Mouse (Mus musculus) embryonic facial prominence, embryonic 12.5 days (tissue): ENCODE measurements around the gene Dbn1. TPM values are rescaled to one million over a fixed set of nuclear protein-coding genes. Genes with fewer than 3 reads are reported as not detected.
A peak's percentile ranks its signal among the peaks of the same experiment; 100 is the strongest.

Experiments
- ATAC-seq: fragments of 200-750 bp; cut with Nextera tagmentation; 2 replicates; pipeline ENCODE4 v1.8.0; 2017; ENCODE audit not compliant: insufficient number of reproducible peaks, insufficient read depth, low FRiP score, low TSS enrichment
- H3K27ac ChIP-seq: fragments of 300-500 bp; sonication (generic); 2 replicates; pipeline ENCODE4 v1.5.1; 2016; ENCODE audit warnings: mild to moderate bottlenecking
- H3K27me3 ChIP-seq: fragments of 300-500 bp; sonication (generic); 2 replicates; pipeline ENCODE4 v1.6.1; 2016; ENCODE audit warnings: mild to moderate bottlenecking, moderate library complexity
- H3K36me3 ChIP-seq: fragments of 300-500 bp; sonication (generic); 2 replicates; pipeline ENCODE4 v1.6.1; 2016; ENCODE audit warnings: mild to moderate bottlenecking
- H3K4me1 ChIP-seq: fragments of 300-500 bp; sonication (generic); 2 replicates; pipeline ENCODE4 v1.6.1; 2016
- H3K4me2 ChIP-seq: fragments of 300-500 bp; sonication (generic); replicated peaks from 2 replicates; pipeline ENCODE4 v1.6.1; 2016; ENCODE audit warnings: mild to moderate bottlenecking, moderate library complexity
- H3K4me3 ChIP-seq: fragments of 300-500 bp; sonication (generic); 2 replicates; pipeline ENCODE4 v1.5.1; 2016; ENCODE audit warnings: mild to moderate bottlenecking
- H3K9ac ChIP-seq: fragments of 300-500 bp; sonication (generic); 2 replicates; pipeline ENCODE4 v1.6.1; 2016; ENCODE audit warnings: mild to moderate bottlenecking, moderate library complexity
- H3K9me3 ChIP-seq: fragments of 300-500 bp; sonication (generic); 2 replicates; pipeline ENCODE4 v1.6.1; 2016; ENCODE audit warnings: mild to moderate bottlenecking, moderate library complexity
- WGBS: fragments of 180-500 bp; shearing (Covaris S2); methylation state at CpG from one replicate; pipeline ENCODE4 v1.1.7; 2016; 5-methylcytosine and 5-hydroxymethylcytosine counted together
- polyA plus RNA-seq: library from polyadenylated mRNA; unstranded; fragments of >200 nt; fragmentation: Nextera tagmentation; extraction: Ambion mirVana; gene quantifications from 2 replicates; pipeline ENCODE4 v1.2.1, GENCODE M21; 2016

The Dbn1 gene
- polyA plus RNA-seq, 1 experiment from 2014 or later = 383 TPM

DNA sequence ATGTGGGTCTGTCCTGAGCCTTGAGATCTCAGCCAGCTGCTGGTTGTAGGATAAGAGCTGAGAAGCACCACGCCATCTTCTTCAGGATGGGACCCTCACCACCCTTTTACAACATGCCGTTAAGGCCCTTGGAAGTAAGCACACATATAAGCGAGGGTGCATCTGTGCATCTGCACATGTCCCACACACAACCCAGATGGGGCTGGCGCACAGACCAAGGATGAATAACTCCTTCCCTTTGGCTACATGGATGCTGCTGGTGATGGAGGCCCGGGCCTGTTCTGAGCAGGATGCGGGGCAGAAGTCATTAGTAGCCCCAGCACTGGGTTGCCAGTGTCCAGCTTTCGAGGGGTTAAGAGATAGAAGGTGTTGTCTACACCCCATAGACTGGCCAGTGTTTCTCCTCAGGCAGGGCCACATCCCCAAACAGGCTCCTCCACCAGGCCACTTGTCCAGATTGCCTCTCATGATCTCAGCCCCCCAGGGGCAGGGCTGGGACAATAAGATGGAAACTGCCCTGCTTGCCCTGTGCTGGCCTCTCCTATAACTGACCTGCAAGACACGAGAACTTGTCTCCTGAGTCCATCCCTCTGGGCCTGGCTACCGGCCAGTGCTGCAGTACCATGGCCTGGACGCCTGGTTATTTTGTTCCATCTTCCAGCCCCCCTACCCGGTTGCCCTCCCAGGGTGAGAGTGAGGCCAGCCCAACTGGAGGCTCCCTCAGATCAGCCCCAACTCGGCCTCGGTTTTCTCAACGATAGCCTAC is 1.7 kb downstream of the Dbn1 start:
- 37% methylated on average over 14 of the region's 14 CpGs for WGBS
- Histone ChIP-seq H3K4me3 (peak overlapping the region; percentile 85), H3K36me3 (peaks cover 30% of the 10 kb centered on the region), H3K27me3 (no peaks in the 10 kb centered on the region), H3K4me2 (peak overlapping the region; percentile 95), H3K4me1 (peaks cover 43% of the 10 kb centered on the region), H3K9me3 (no peaks in the 10 kb centered on the region), H3K9ac (peak overlapping the region; percentile 98), H3K27ac (peak overlapping the region; percentile 96)
- ATAC-seq = no peak

DNA sequence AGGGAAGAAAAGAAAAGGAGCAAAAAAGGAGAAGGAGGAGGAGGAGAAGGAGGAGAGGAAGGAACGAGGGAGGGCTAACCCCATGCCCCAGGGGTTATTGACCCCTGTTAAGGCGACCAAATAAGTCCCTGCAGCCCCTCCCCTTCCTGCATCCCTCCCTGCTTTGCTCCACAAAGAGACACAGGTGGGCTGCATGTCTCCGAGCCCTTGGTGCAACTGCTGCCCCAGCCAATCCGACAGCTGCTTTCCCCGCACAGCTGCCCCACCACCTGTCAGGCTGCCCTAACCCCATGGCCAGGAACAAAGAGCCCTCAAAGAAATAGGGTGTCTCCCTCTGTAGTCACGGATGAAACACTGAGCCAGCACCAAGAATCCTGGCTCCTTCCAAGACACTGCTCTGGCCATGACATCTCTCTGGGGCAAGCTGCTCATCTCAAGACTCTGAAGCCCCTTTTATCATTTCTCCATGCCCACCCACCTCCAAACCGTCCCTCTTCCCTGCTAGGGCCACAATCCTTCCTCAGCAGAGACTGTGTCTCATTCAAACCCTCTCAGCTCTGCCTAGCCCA is 3.3 kb downstream of the Dbn1 start:
- peak overlapping the region; percentile 63 for H3K27ac ChIP-seq
- H3K4me1 ChIP-seq = peaks cover 43% of the 10 kb centered on the region
- peaks cover 46% of the 10 kb centered on the region for H3K36me3 ChIP-seq
- peak overlapping the region; percentile 85 for H3K4me3 ChIP-seq
- H3K4me2 ChIP-seq = peak overlapping the region; percentile 95
- H3K27me3 ChIP-seq = no peaks in the 10 kb centered on the region
- 16% methylated on average over 7 of the region's 7 CpGs for WGBS
- ATAC-seq = no peak
- peak overlapping the region; percentile 98 for H3K9ac ChIP-seq
- no peaks in the 10 kb centered on the region for H3K9me3 ChIP-seq

DNA sequence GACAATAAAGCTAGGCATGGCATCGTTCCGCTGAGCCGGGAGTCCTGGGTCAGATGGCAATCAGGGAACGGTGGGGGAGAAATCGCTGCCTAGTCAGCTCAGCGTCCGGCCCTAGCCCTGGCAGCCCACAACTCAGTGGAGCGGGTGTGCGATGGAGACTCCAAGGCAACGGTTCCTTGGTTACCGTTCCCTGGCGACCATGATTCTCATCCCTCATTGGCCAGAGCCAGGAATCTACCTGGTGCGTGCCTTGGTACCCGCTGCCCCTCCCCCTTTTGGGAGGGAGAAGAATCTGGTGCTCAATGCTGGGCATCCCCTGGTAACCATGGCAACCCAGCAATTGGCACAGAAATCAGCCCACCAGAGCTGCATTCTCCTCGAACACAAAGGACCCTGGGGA is 4.3 kb downstream of the Dbn1 start:
- Histone ChIP-seq H3K27me3 (no peaks in the 10 kb centered on the region), H3K4me3 (0 out of 2 replicates have a peak overlapping the region, but pooled peaks have one; percentile 3), H3K4me2 (peak overlapping the region; percentile 95), H3K9me3 (no peaks in the 10 kb centered on the region), H3K9ac (0 out of 2 replicates have a peak overlapping the region, but pooled peaks have one; percentile 98), H3K36me3 (peaks cover 56% of the 10 kb centered on the region), H3K27ac (no peak overlapping the region), H3K4me1 (peaks cover 43% of the 10 kb centered on the region)
- WGBS = 36% methylated on average over 15 of the region's 15 CpGs
- no peak for ATAC-seq

DNA sequence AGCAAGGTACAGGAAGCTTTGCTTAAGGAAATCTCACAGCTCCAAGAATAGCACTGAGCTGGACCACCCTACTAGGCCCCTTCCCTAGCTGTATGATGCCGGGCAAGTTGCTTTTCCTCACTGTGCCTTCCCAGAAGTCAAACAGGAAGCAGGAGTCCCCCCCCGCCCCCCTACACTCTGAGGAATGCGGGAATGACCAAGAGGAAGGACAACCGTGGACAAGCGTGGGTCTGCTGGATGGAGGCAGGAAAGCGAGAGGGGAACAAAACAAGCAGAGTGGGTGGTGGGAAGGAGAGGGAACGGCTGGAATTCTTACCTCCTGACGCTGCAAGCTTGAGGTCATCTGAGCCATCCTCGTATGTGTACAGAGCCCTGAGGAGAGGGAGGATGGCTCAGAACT is 4.8 kb downstream of the Dbn1 start:
- WGBS = 38% methylated on average over 9 of the region's 9 CpGs
- no peaks in the 10 kb centered on the region for H3K9me3 ChIP-seq
- H3K36me3 ChIP-seq = peaks cover 56% of the 10 kb centered on the region
- peaks cover 39% of the 10 kb centered on the region for H3K4me1 ChIP-seq
- no peak overlapping the region for H3K4me3 ChIP-seq
- no peaks in the 10 kb centered on the region for H3K27me3 ChIP-seq
- ATAC-seq = no peak
- no peak overlapping the region for H3K9ac ChIP-seq
- peak overlapping the region; percentile 95 for H3K4me2 ChIP-seq
- no peak overlapping the region for H3K27ac ChIP-seq

DNA sequence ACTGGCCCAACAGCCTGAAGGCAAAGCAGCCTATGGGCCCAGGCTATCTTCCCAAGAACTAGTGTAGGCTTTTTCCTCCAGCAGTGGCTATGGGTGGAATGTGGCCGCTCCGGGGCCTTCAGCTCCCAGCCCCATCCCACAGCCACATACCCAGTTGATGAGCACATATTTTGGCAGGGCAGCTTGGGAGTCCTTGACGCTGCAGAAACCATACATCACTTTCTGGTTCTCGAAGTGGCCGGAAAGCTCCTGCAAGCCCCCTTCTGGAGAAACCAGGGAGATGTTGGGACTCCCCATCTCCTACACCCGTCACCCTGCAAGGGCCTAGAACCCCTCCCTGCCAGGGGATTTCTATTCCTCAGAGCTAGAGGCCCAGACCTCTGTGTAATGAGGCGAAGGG is 5.4 kb downstream of the Dbn1 start:
- Histone ChIP-seq H3K27ac (no peak overlapping the region), H3K9ac (no peak overlapping the region), H3K4me1 (peaks cover 38% of the 10 kb centered on the region), H3K4me3 (no peak overlapping the region), H3K27me3 (no peaks in the 10 kb centered on the region), H3K36me3 (peaks cover 62% of the 10 kb centered on the region), H3K9me3 (no peaks in the 10 kb centered on the region), H3K4me2 (no peak overlapping the region)
- 85% methylated on average over 7 of the region's 7 CpGs for WGBS
- no peak for ATAC-seq

DNA sequence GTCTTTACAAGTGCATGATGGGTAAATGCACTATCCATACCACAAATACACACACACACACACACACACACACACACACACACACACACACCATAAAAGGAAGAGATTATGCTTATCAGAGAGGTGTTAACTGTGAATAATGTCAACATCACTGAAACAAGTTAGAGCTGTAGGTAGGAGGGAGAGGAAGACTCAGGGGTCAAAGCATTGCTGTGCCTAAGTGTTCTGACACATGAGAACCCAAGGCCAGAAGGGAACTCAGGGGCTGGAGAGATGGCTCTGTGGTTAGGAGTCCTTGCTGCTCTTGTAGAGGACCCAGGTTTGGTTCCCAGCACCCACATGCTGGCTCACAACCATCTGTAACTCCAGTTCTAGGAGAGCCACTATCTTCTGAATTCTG is 8.0 kb downstream of the Dbn1 start:
- Histone ChIP-seq H3K4me3 (no peak overlapping the region), H3K9me3 (no peaks in the 10 kb centered on the region), H3K4me1 (peaks cover 22% of the 10 kb centered on the region), H3K36me3 (peaks cover 81% of the 10 kb centered on the region), H3K27me3 (no peaks in the 10 kb centered on the region), H3K9ac (no peak overlapping the region), H3K4me2 (no peak overlapping the region), H3K27ac (no peak overlapping the region)
- ATAC-seq = no peak

DNA sequence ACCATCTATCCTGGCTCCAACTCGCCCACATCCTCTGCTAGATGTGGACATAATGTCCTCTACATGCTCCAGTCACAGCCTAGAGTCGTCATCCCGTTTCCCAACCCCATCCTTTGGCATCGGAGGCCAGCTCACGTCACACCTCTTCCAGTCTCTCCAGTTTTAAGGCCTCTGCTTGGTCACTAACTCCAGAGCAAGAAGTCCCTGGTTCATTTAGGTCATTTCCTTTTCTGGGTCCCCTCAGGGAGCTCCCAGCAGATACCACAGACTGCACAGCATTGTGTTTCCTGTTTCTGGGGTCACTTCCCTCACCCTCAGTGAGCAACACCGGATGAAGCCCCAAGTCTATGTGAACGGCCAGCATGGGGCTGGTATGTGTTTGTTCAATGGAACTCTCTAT is 8.9 kb downstream of the Dbn1 start:
- Histone ChIP-seq H3K27me3 (no peaks in the 10 kb centered on the region), H3K36me3 (peaks cover 88% of the 10 kb centered on the region), H3K27ac (no peak overlapping the region), H3K4me1 (peaks cover 14% of the 10 kb centered on the region), H3K4me2 (no peak overlapping the region), H3K9me3 (no peaks in the 10 kb centered on the region), H3K9ac (no peak overlapping the region), H3K4me3 (no peak overlapping the region)
- no peak for ATAC-seq
- WGBS = 83% methylated on average over 7 of the region's 7 CpGs

DNA sequence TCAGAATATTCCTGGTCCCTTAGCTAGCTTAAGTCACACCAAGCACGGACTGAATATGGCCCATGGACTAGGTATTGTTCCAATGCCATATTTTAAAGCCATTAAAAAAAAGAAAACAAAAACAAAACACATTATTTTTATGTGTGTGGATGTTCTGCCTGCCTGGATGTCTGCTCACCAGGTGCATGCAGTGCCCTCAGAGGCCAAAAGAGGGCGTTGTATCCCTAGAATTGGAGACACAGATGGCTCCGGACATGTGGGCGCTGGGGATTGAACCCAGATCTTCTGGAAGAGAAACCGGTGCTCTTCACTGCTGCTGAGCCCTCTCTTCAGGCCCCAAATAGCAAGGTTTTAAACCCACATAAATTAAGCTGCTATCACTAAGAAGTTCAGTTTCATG is 9.9 kb downstream of the Dbn1 start:
- no peaks in the 10 kb centered on the region for H3K27me3 ChIP-seq
- no peaks in the 10 kb centered on the region for H3K9me3 ChIP-seq
- H3K4me2 ChIP-seq = no peak overlapping the region
- WGBS = 48% methylated on average over 5 of the region's 5 CpGs
- peaks cover 12% of the 10 kb centered on the region for H3K4me1 ChIP-seq
- H3K27ac ChIP-seq = no peak overlapping the region
- no peak for ATAC-seq
- H3K4me3 ChIP-seq = no peak overlapping the region
- H3K36me3 ChIP-seq = peaks cover 86% of the 10 kb centered on the region
- H3K9ac ChIP-seq = no peak overlapping the region

DNA sequence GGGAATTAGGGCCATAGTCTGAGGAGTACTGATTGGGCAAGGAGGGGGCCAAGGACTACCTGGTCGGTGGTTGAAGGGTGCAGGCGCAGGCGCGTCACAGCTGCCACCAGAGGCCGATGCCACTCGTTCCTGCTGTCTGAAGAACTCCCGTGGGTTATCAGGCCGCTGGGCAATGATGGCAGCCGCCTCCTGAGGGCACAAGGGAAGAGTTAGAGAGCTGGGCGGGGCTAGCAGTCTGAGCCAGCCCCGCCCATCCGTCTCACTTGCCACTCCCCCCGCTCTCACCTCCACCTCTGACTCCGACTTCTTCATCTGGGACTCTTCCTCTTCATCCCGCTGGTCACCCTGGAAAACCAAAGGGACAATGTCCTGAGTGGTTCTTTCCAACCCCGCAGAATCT is 10.4 kb downstream of the Dbn1 start:
- Histone ChIP-seq H3K4me1 (peaks cover 14% of the 10 kb centered on the region; the same call in 1 of the 2 replicates), H3K36me3 (peaks cover 81% of the 10 kb centered on the region), H3K9me3 (no peaks in the 10 kb centered on the region), H3K9ac (no peak overlapping the region), H3K27ac (no peak overlapping the region), H3K4me3 (no peak overlapping the region), H3K4me2 (no peak overlapping the region), H3K27me3 (no peaks in the 10 kb centered on the region)
- ATAC-seq = no peak
- 68% methylated on average over 16 of the region's 16 CpGs for WGBS

DNA sequence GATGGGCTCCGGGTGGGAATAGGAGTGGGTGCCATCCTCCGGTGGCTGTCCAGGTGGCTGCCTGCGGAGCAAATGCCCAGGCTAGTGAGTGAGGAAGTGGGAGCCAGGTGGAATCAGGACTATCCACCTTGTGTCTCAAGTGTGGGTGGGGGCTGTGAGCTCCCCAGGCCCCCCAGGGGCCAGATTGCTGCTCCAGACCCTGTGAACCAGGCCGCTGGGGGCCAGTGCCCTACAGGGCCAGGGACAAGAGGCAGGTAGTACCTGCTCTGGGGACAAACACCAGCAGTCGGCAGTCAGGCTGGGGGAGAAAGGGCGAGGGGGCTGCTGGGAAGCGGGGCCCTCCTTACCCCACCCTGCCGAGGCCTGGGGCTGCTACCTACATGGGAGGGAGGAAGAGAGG is 11.7 kb downstream of the Dbn1 start:
- no peak for ATAC-seq
- no peak overlapping the region for H3K4me3 ChIP-seq
- WGBS = 93% methylated on average over 8 of the region's 8 CpGs
- no peak overlapping the region for H3K27ac ChIP-seq
- H3K27me3 ChIP-seq = no peaks in the 10 kb centered on the region
- H3K4me2 ChIP-seq = no peak overlapping the region
- H3K9ac ChIP-seq = no peak overlapping the region
- no peaks in the 10 kb centered on the region for H3K9me3 ChIP-seq
- peaks cover 68% of the 10 kb centered on the region for H3K36me3 ChIP-seq
- peaks cover 15% of the 10 kb centered on the region for H3K4me1 ChIP-seq

DNA sequence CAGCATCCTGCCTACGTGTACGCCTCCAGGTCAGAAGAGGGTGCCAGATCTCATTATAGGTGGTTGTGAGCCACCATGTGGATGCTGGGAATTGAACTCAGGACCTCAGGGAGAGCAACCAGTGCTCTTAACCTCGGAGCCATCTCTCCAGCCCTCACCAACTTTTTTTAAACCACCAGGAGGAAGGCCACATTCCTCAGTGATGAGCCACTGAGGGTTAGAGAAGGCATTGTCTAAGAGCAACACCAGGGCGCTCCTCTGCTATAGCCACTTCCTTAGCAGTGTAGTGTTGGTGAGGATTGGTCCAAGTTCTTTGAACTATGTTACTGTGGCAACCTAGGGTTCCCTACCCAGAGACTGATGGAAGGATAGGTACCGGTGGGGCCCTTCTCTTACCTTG is 12.2 kb downstream of the Dbn1 start:
- Histone ChIP-seq H3K4me2 (no peak overlapping the region), H3K36me3 (peaks cover 63% of the 10 kb centered on the region)

DNA sequence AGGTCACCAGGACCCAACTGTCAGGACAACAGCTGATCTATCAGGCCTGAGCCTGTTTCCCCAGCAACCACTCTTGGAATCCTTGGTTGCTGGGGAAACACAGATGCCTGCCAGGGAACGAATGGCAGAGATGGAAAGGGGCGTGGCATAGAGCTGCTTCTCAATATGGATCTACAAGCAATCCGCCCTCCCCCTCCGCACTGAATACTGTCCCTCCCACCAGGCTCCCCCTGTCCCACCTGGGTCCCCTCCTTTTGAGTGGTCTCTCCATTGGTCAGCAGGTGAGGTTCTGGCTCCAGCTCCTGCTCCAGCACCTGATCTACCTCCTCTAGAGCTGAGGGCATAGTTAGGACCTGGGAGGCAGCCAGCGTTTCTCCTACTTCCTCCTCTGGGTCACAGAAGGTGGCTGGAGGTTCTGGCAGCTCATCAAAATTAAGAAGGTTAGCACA is 13.3 kb downstream of the Dbn1 start:
- H3K27ac ChIP-seq = no peak overlapping the region
- H3K4me2 ChIP-seq = no peak overlapping the region
- H3K36me3 ChIP-seq = peaks cover 52% of the 10 kb centered on the region
- H3K4me1 ChIP-seq = peaks cover 25% of the 10 kb centered on the region
- H3K9ac ChIP-seq = no peak overlapping the region
- WGBS = 49% methylated on average over 5 of the region's 5 CpGs
- H3K27me3 ChIP-seq = no peaks in the 10 kb centered on the region
- H3K4me3 ChIP-seq = no peak overlapping the region
- H3K9me3 ChIP-seq = no peaks in the 10 kb centered on the region
- ATAC-seq = no peak

More for the DNA sequence above, 12.2 kb downstream of the Dbn1 start:
- Histone ChIP-seq H3K27ac (no peak overlapping the region), H3K9ac (no peak overlapping the region), H3K27me3 (no peaks in the 10 kb centered on the region), H3K4me3 (no peak overlapping the region), H3K9me3 (no peaks in the 10 kb centered on the region), H3K4me1 (peaks cover 20% of the 10 kb centered on the region)
- WGBS = 89% methylated on average over 5 of the region's 5 CpGs
- ATAC-seq = no peak
